Mouse (Mus musculus) CD4-positive, CD25-positive, alpha-beta regulatory T cell, adult 2 months (primary cell): Measurements from ENCODE around the gene S1pr3.

ENCODE experiments used
- DNase-seq: peaks from one replicate; pipeline ENCODE4 v3.0.0-alpha.2; 2012; ENCODE audit warnings: low read depth, low spot score

S1pr3 gene

DNA sequence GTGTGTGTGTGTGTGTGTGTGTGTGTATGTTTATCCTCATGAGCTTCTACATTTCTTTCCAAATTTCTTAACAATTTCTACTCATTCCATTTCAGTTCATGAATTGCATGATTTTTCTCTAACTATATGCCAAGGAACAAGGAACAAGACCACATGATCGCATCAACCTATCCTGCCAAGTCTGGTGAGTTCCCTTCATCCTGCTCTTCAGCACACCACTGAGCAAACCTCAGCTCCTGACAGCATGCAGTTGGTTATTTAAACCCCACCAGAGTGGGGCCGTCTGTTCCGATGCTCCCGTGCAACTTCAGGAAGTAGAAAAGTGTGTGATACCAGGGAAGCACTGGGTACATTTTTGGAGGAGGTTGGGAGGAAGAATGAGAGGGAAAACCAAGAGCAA lies 38.1 kb downstream of the S1pr3 start:
- no peak for DNase-seq

DNA sequence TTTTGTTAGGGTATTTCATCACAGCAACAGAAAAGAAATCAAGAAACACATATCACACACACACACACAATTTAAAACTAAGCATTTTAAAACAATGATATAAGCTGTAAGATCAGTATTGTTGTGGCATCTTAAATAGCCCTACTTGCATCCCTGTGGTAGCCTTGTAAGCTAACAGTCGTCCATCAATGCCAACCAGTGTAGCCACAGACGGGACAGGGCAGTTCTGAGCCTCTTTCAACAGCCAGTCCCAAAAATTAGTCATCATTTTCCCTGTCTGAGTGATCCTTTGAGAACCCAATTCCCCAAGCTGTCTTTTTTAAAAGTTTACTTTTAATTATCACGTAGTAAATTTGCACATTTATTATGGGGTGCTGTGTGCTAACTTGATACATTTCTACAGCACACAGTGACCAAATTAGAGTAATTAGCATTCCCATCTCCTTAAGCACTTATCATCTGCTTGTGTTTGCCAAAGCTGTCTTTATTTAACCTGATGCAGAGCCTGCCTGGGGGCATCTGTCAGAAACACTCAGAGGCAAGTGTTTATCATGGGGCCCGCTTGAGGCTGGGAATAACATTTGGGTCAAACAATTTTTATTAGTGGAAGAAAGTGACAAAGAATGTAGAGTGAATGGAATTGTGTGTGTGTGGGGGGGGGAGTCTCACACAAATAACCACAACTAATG lies 47.9 kb downstream of the S1pr3 start:
- no peak for DNase-seq

DNA sequence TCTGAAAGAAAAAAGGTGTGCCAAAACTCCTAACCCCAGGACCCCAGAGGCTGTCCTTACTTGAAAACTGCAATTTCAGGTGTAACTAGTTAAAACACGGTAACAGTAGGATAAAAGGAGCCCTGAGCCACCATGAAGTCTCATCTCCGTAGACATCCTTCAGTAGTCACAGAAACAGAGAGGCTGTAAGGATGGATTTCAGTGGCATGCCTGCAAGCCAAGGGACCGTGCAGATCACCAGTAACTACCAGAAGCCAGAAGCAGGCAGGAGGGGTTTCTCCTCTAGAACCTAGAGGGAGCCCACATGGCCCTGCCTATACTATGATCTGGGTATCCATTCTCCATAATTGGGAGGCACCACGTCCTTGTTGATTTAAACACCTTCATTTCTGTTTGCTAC lies 55.9 kb downstream of the S1pr3 start:
- no peak for DNase-seq

DNA sequence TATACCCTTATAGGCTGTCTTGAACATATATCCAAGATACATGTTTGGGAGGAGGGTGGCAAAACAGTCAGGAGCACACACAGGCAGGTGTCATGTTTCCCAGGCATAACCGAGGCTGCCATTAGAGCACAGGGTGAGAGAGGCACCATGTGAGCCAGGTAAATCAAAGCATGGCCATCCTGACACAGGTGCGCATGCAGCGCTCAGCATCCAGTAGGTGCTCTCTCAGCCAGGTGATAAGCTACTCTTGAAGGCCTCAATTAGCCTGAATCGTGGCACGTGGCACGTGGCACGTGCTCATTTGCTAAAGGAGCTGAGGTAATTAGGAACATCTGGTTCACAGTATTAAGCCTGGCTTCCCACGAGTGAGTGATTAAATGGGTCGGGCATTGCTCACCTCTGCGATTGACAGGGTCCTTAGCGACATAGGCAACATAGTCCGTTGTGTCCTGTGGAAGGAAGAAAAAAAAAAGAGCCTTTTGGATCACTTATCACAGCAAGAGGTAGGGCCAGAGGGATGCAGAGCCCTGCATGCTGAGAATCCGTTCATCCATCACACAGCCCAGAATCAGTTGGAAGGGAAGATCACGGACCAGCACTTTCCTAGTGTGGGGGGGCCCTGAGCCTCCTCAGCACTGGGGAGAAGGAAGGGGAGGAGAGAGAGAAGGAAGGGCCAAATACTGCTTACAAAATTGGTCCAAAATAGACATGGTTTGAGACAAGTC lies 57.8 kb downstream of the S1pr3 start:
- no peak for DNase-seq

DNA sequence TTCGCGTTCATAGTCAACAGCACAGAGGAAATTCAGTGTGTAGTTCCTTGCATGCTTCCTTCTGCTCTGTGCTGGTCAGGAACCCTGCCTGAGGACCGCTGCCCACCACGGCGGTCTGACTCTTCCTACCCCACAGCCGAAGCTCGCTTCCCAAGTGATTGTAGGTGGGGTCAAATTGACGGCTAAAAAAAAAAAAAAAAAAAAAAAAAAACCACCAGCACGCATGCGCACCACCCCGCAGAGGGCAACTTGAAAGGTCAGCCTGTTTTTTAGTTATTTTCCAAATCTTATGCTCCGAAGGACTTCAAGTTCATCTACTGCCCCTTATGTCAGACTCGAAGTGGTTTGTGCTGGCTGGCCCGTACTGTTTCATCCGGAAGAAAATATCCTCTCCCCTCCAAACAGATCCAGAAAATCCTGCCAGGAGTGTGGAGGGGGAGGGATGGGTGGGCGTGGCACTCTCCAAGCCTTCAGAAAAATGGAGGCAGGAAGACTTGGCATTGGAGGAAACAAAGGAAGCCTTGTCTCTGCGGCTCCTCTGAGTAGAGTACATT lies 60.3 kb downstream of the S1pr3 start:
- no peak for DNase-seq
